Mouse (Mus musculus) embryonic facial prominence, embryonic 12.5 days (tissue): ENCODE results near the gene Wnt2b. TPM values are rescaled to one million over a fixed set of nuclear protein-coding genes. Genes with fewer than 3 reads are reported as not detected.

Experiments used
- ATAC-seq: fragments of 200-750 bp; cut with Nextera tagmentation; 2 replicates; pipeline ENCODE4 v1.8.0; 2017; ENCODE audit not compliant: insufficient number of reproducible peaks, insufficient read depth, low FRiP score, low TSS enrichment
- H3K27ac ChIP-seq: fragments of 300-500 bp; sonication (generic); 2 replicates; pipeline ENCODE4 v1.5.1; 2016; ENCODE audit warnings: mild to moderate bottlenecking
- H3K27me3 ChIP-seq: fragments of 300-500 bp; sonication (generic); 2 replicates; pipeline ENCODE4 v1.6.1; 2016; ENCODE audit warnings: mild to moderate bottlenecking, moderate library complexity
- H3K36me3 ChIP-seq: fragments of 300-500 bp; sonication (generic); 2 replicates; pipeline ENCODE4 v1.6.1; 2016; ENCODE audit warnings: mild to moderate bottlenecking
- H3K4me1 ChIP-seq: fragments of 300-500 bp; sonication (generic); 2 replicates; pipeline ENCODE4 v1.6.1; 2016
- H3K4me2 ChIP-seq: fragments of 300-500 bp; sonication (generic); replicated peaks from 2 replicates; pipeline ENCODE4 v1.6.1; 2016; ENCODE audit warnings: mild to moderate bottlenecking, moderate library complexity
- H3K4me3 ChIP-seq: fragments of 300-500 bp; sonication (generic); 2 replicates; pipeline ENCODE4 v1.5.1; 2016; ENCODE audit warnings: mild to moderate bottlenecking
- H3K9ac ChIP-seq: fragments of 300-500 bp; sonication (generic); 2 replicates; pipeline ENCODE4 v1.6.1; 2016; ENCODE audit warnings: mild to moderate bottlenecking, moderate library complexity
- H3K9me3 ChIP-seq: fragments of 300-500 bp; sonication (generic); 2 replicates; pipeline ENCODE4 v1.6.1; 2016; ENCODE audit warnings: mild to moderate bottlenecking, moderate library complexity
- WGBS: fragments of 180-500 bp; shearing (Covaris S2); methylation state at CpG from one replicate; pipeline ENCODE4 v1.1.7; 2016; 5-methylcytosine and 5-hydroxymethylcytosine counted together
- polyA plus RNA-seq: library from polyadenylated mRNA; unstranded; fragments of >200 nt; fragmentation: Nextera tagmentation; extraction: Ambion mirVana; gene quantifications from 2 replicates; pipeline ENCODE4 v1.2.1, GENCODE M21; 2016

Wnt2b gene
- polyA plus RNA-seq, 1 experiment from 2014 or later, result 1.3 TPM

GRCm38 (mm10) chr3:104994415-104994841 lies 32.7 kb upstream of the Wnt2b start:
- 33% methylated on average over 3 of the region's 3 CpGs for WGBS
- no peak overlapping the region for H3K4me3 ChIP-seq
- H3K4me2 ChIP-seq, result no peak overlapping the region
- H3K36me3 ChIP-seq, result no peaks in the 10 kb centered on the region
- ATAC-seq, result peak; percentile 49; the same call in 1 of the 2 replicates
- H3K9me3 ChIP-seq, result no peaks in the 10 kb centered on the region
- H3K27ac ChIP-seq, result peak overlapping the region; percentile 72
- H3K4me1 ChIP-seq, result peaks cover 13% of the 10 kb centered on the region; the same call in 1 of the 2 replicates
- no peak overlapping the region for H3K9ac ChIP-seq
- no peaks in the 10 kb centered on the region for H3K27me3 ChIP-seq

- no peaks in the 10 kb centered on the region for H3K27me3 ChIP-seq
- peak overlapping the region; percentile 72 for H3K27ac ChIP-seq
- no peaks in the 10 kb centered on the region for H3K36me3 ChIP-seq
- peaks cover 13% of the 10 kb centered on the region; the same call in 1 of the 2 replicates for H3K4me1 ChIP-seq
- WGBS, result 28% methylated on average over 4 of the region's 4 CpGs
- H3K9me3 ChIP-seq, result no peaks in the 10 kb centered on the region
- no peak overlapping the region for H3K4me2 ChIP-seq
- peak; percentile 78 for ATAC-seq
- H3K9ac ChIP-seq, result peak overlapping the region; percentile 15; the same call in 1 of the 2 replicates
- no peak overlapping the region for H3K4me3 ChIP-seq
Measured at GRCm38 (mm10) chr3:104993800-104994199, 32.1 kb upstream of the Wnt2b start.

GRCm38 (mm10) chr3:104992709-104993388 lies 31.1 kb upstream of the Wnt2b start:
- Histone ChIP-seq H3K27me3 (no peaks in the 10 kb centered on the region), H3K9me3 (no peaks in the 10 kb centered on the region), H3K36me3 (no peaks in the 10 kb centered on the region), H3K4me2 (peak overlapping the region; percentile 18; the same call in 1 of the 2 replicates), H3K4me3 (no peak overlapping the region), H3K4me1 (peaks cover 6% of the 10 kb centered on the region; the same call in 1 of the 2 replicates), H3K27ac (no peak overlapping the region), H3K9ac (no peak overlapping the region)
- 0 out of 2 replicates have a peak, but pooled peaks have one; percentile 5 for ATAC-seq
- 12% methylated on average over 23 of the region's 23 CpGs for WGBS

GRCm38 (mm10) chr3:104991703-104992102 lies 30.0 kb upstream of the Wnt2b start:
- Histone ChIP-seq H3K4me1 (peaks cover 3% of the 10 kb centered on the region; the same call in 1 of the 2 replicates), H3K9me3 (no peaks in the 10 kb centered on the region), H3K36me3 (no peaks in the 10 kb centered on the region), H3K4me2 (no peak overlapping the region), H3K9ac (no peak overlapping the region), H3K4me3 (no peak overlapping the region), H3K27ac (no peak overlapping the region), H3K27me3 (no peaks in the 10 kb centered on the region)
- no peak for ATAC-seq
- 87% methylated on average over 5 of the region's 5 CpGs for WGBS

- Histone ChIP-seq H3K27ac (no peak overlapping the region), H3K9me3 (no peaks in the 10 kb centered on the region), H3K9ac (no peak overlapping the region), H3K36me3 (no peaks in the 10 kb centered on the region), H3K27me3 (no peaks in the 10 kb centered on the region), H3K4me2 (no peak overlapping the region), H3K4me3 (no peak overlapping the region), H3K4me1 (no peaks in the 10 kb centered on the region)
- WGBS, result 72% methylated on average over 5 of the region's 5 CpGs
- no peak for ATAC-seq
Measured at GRCm38 (mm10) chr3:104987884-104988283, 26.2 kb upstream of the Wnt2b start.

- no peak overlapping the region for H3K4me3 ChIP-seq
- no peaks in the 10 kb centered on the region for H3K9me3 ChIP-seq
- ATAC-seq, result no peak
- 33% methylated on average over 5 of the region's 5 CpGs for WGBS
- no peaks in the 10 kb centered on the region for H3K4me1 ChIP-seq
- H3K36me3 ChIP-seq, result no peaks in the 10 kb centered on the region
- no peak overlapping the region for H3K27ac ChIP-seq
- no peak overlapping the region for H3K4me2 ChIP-seq
- H3K27me3 ChIP-seq, result no peaks in the 10 kb centered on the region
- no peak overlapping the region for H3K9ac ChIP-seq
Measured at GRCm38 (mm10) chr3:104979735-104980134, 18.0 kb upstream of the Wnt2b start.

- Histone ChIP-seq H3K4me1 (peaks cover 17% of the 10 kb centered on the region), H3K36me3 (no peaks in the 10 kb centered on the region), H3K27me3 (peaks cover 22% of the 10 kb centered on the region; the same call in 1 of the 2 replicates), H3K4me2 (peak overlapping the region; percentile 81), H3K9ac (peak overlapping the region; percentile 72), H3K27ac (peak overlapping the region; percentile 82), H3K4me3 (peak overlapping the region; percentile 52), H3K9me3 (no peaks in the 10 kb centered on the region)
- WGBS, result under 1% methylated on average over 49 of the region's 49 CpGs
- peak; percentile 69 for ATAC-seq
Measured at GRCm38 (mm10) chr3:104967548-104968300, 6.0 kb upstream of the Wnt2b start.

- no peak overlapping the region for H3K27ac ChIP-seq
- no peak overlapping the region for H3K4me2 ChIP-seq
- H3K9me3 ChIP-seq, result no peaks in the 10 kb centered on the region
- no peak overlapping the region for H3K9ac ChIP-seq
- H3K4me3 ChIP-seq, result no peak overlapping the region
- H3K36me3 ChIP-seq, result no peaks in the 10 kb centered on the region
- peaks cover 35% of the 10 kb centered on the region for H3K27me3 ChIP-seq
- WGBS, result 76% methylated on average over 7 of the region's 7 CpGs
- peaks cover 32% of the 10 kb centered on the region for H3K4me1 ChIP-seq
- ATAC-seq, result no peak
Measured at GRCm38 (mm10) chr3:104965991-104966554, 4.4 kb upstream of the Wnt2b start.

GRCm38 (mm10) chr3:104965070-104965855 lies 3.5 kb upstream of the Wnt2b start:
- ATAC-seq, result no peak
- H3K4me3 ChIP-seq, result no peak overlapping the region
- H3K27me3 ChIP-seq, result peaks cover 43% of the 10 kb centered on the region
- no peaks in the 10 kb centered on the region for H3K36me3 ChIP-seq
- H3K4me2 ChIP-seq, result no peak overlapping the region
- WGBS, result 79% methylated on average over 8 of the region's 8 CpGs
- H3K9ac ChIP-seq, result no peak overlapping the region
- H3K27ac ChIP-seq, result no peak overlapping the region
- H3K9me3 ChIP-seq, result no peaks in the 10 kb centered on the region
- H3K4me1 ChIP-seq, result peaks cover 33% of the 10 kb centered on the region

- Histone ChIP-seq H3K4me2 (no peak overlapping the region), H3K4me1 (peaks cover 36% of the 10 kb centered on the region), H3K36me3 (no peaks in the 10 kb centered on the region), H3K4me3 (no peak overlapping the region), H3K27me3 (peaks cover 57% of the 10 kb centered on the region), H3K9me3 (no peaks in the 10 kb centered on the region), H3K27ac (0 out of 2 replicates have a peak overlapping the region, but pooled peaks have one; percentile 9), H3K9ac (no peak overlapping the region)
- no peak for ATAC-seq
- 21% methylated on average over 13 of the region's 13 CpGs for WGBS
Measured at GRCm38 (mm10) chr3:104963331-104964276, 1.9 kb upstream of the Wnt2b start.
